Mouse (Mus musculus): ENCODE measurements around the gene Pdzd2. TPM values are rescaled to one million over a fixed set of nuclear protein-coding genes. Genes with fewer than 3 reads are reported as not detected.

The Pdzd2 gene
- polyA plus RNA-seq, 1 experiment, result 9.3 TPM

DNA sequence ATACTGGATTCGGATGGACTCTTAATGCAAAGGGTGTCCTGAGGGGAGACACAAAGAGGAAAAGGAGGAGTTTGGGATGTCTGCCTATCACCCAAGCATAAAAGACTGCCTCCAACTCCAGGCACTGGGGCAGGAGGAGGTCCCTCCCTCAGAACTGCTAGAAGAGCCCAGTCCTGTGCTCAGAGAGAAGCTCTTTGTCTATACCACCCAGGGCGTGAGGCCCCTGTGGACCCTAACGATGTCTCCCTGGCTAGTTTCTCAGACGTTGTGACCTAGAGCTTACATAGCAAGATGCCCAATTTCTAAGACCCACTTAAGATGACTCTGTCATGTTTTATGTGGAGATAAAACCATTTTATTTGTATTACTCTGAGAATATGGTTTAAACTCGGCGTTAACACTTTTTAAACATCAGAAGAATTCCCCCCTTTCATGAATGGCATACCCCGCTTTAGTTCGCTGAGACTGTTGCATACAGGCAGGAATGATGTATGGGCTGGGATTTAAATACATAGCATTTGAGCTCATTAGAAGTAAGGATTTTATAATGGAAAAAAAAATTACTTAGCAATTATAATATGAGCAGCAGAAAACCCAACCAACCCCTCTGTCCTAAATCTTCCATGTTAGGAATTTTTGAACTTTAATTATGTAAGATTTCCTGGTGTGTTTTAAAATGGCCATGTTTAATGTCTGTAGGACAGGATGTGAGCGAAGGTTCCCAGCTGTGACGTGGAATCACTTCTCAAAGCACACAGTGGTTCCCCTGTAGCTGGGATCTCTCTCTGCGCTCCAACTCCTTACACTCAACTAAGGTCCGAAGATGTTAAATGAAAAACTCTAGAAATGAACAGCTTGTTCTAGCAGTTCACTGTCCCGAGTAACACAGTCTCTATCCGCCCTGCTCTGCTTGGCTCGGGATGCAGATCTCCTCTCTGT lies 268.6 kb downstream of the Pdzd2 start:
- H3K27me3 ChIP-seq (ENCODE audit: control insufficient read depth, insufficient read depth, low read length), result no peaks in the 10 kb centered on the region
- H3K36me3 ChIP-seq (ENCODE audit: control insufficient read depth, insufficient read depth, low read length), result no peaks in the 10 kb centered on the region
- no peaks in the 10 kb centered on the region for H3K4me1 ChIP-seq (ENCODE audit: control insufficient read depth, insufficient read depth, low read length)
- no peak overlapping the region for H3K4me3 ChIP-seq (ENCODE audit: control insufficient read depth, low read depth, low read length)
- TF ChIP-seq CTCF (IDR thresholded peaks at IDR 0.05; ENCODE audit: control insufficient read depth, insufficient read depth, insufficient replicate concordance, low read depth, low read length) (no peak), POLR2A (IDR thresholded peaks at IDR 0.05; ENCODE audit: control insufficient read depth, low read depth, low read length) (no peak)
- H3K27ac ChIP-seq (ENCODE audit: control insufficient read depth, insufficient read depth, low read depth, low read length), result no peak overlapping the region

GRCm38 (mm10) chr15:12468625-12469024 lies 271.1 kb downstream of the Pdzd2 start:
- no peak for TF ChIP-seq CTCF (IDR thresholded peaks at IDR 0.05; ENCODE audit: control insufficient read depth, insufficient read depth, insufficient replicate concordance, low read depth, low read length)
- no peak for TF ChIP-seq POLR2A (IDR thresholded peaks at IDR 0.05; ENCODE audit: control insufficient read depth, low read depth, low read length)
- Histone ChIP-seq H3K4me3 (ENCODE audit: control insufficient read depth, low read depth, low read length) (no peak overlapping the region), H3K36me3 (ENCODE audit: control insufficient read depth, insufficient read depth, low read length) (no peaks in the 10 kb centered on the region), H3K27ac (ENCODE audit: control insufficient read depth, insufficient read depth, low read depth, low read length) (no peak overlapping the region), H3K4me1 (ENCODE audit: control insufficient read depth, insufficient read depth, low read length) (no peaks in the 10 kb centered on the region; the same call in 1 of the 2 replicates), H3K27me3 (ENCODE audit: control insufficient read depth, insufficient read depth, low read length) (no peaks in the 10 kb centered on the region)

DNA sequence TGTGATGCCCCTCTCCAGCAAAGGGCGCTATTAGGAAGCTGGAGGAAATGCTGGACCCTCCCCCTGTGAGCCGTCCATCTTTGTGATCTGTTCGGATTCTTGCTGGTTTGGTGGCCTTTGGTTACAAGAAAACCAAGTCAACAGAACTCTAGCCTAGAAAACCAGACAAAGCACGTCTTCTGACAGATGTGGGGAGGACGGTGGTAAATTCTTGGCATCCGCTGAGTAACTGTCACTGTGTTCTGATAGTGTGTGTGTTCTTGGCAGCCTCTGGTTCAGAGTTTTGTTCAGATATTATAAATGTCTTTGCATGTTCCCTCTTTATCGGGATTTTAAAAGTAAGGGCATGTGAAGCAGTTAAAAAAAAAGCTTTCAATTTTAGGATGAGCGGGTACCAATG lies 274.0 kb downstream of the Pdzd2 start:
- Histone ChIP-seq H3K36me3 (ENCODE audit: control insufficient read depth, insufficient read depth, low read length) (no peaks in the 10 kb centered on the region), H3K27me3 (ENCODE audit: control insufficient read depth, insufficient read depth, low read length) (no peaks in the 10 kb centered on the region), H3K4me3 (ENCODE audit: control insufficient read depth, low read depth, low read length) (no peak overlapping the region), H3K27ac (ENCODE audit: control insufficient read depth, insufficient read depth, low read depth, low read length) (no peak overlapping the region; the same call in 1 of the 2 replicates), H3K4me1 (ENCODE audit: control insufficient read depth, insufficient read depth, low read length) (no peaks in the 10 kb centered on the region; the same call in 1 of the 2 replicates)
- TF ChIP-seq CTCF (IDR thresholded peaks at IDR 0.05; ENCODE audit: control insufficient read depth, insufficient read depth, insufficient replicate concordance, low read depth, low read length), result no peak
- TF ChIP-seq POLR2A (IDR thresholded peaks at IDR 0.05; ENCODE audit: control insufficient read depth, low read depth, low read length), result no peak

- H3K36me3 ChIP-seq (ENCODE audit: control insufficient read depth, insufficient read depth, low read length), result no peaks in the 10 kb centered on the region
- no peak overlapping the region for H3K27ac ChIP-seq (ENCODE audit: control insufficient read depth, insufficient read depth, low read depth, low read length)
- H3K4me1 ChIP-seq (ENCODE audit: control insufficient read depth, insufficient read depth, low read length), result no peaks in the 10 kb centered on the region; the same call in 1 of the 2 replicates
- TF ChIP-seq POLR2A (IDR thresholded peaks at IDR 0.05; ENCODE audit: control insufficient read depth, low read depth, low read length) (no peak), CTCF (IDR thresholded peaks at IDR 0.05; ENCODE audit: control insufficient read depth, insufficient read depth, insufficient replicate concordance, low read depth, low read length) (no peak)
- H3K4me3 ChIP-seq (ENCODE audit: control insufficient read depth, low read depth, low read length), result no peak overlapping the region
- no peaks in the 10 kb centered on the region for H3K27me3 ChIP-seq (ENCODE audit: control insufficient read depth, insufficient read depth, low read length)
Measured at GRCm38 (mm10) chr15:12456808-12457207, 282.9 kb downstream of the Pdzd2 start.

- H3K27me3 ChIP-seq (ENCODE audit: control insufficient read depth, insufficient read depth, low read length), result no peaks in the 10 kb centered on the region
- no peaks in the 10 kb centered on the region; the same call in 1 of the 2 replicates for H3K4me1 ChIP-seq (ENCODE audit: control insufficient read depth, insufficient read depth, low read length)
- no peak overlapping the region for H3K27ac ChIP-seq (ENCODE audit: control insufficient read depth, insufficient read depth, low read depth, low read length)
- no peak overlapping the region for H3K4me3 ChIP-seq (ENCODE audit: control insufficient read depth, low read depth, low read length)
- TF ChIP-seq POLR2A (IDR thresholded peaks at IDR 0.05; ENCODE audit: control insufficient read depth, low read depth, low read length) (no peak), CTCF (IDR thresholded peaks at IDR 0.05; ENCODE audit: control insufficient read depth, insufficient read depth, insufficient replicate concordance, low read depth, low read length) (no peak)
- no peaks in the 10 kb centered on the region for H3K36me3 ChIP-seq (ENCODE audit: control insufficient read depth, insufficient read depth, low read length)
Measured at GRCm38 (mm10) chr15:12453343-12453742, 286.4 kb downstream of the Pdzd2 start.

DNA sequence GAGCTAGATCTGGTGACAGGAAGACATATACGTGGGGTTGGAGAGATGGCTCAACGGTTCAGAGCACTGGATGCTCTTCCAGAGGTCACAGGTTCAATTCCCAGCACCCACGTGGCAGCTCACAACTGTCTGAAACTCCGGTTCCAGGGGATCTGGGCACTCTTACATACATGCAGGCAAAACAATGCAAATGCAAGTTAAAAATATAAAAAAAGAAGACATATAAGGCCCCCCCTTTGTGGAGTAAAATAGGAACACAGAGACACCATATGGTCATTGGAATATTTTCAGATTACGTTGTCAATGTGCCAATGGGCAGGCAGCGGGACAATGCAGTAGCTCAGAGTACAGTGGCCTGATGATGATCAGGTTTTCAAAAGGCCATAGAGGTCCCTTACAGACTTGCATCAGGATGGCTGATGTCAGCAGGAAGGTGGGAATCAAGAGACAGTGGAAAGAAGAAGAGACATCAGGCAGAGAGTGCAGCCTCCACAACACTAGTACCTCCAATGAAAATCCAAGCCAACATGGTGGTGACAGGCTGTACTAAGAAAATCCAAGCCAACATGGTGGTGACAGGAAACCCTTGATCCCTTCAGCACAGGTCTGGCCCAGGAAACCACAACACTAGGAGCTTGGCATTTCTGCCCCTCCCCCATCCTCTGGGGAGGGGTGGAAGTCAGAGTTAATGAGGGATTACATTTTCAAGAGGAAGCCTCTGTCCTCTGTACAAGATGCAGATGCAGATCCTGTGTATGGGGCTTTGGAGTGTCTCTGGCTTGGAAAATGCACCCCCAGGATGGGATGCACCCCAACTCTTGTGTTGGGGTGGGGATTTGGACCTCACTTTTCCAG lies 287.4 kb downstream of the Pdzd2 start:
- TF ChIP-seq POLR2A (IDR thresholded peaks at IDR 0.05; ENCODE audit: control insufficient read depth, low read depth, low read length) (no peak), CTCF (IDR thresholded peaks at IDR 0.05; ENCODE audit: control insufficient read depth, insufficient read depth, insufficient replicate concordance, low read depth, low read length) (no peak)
- Histone ChIP-seq H3K27ac (ENCODE audit: control insufficient read depth, insufficient read depth, low read depth, low read length) (no peak overlapping the region), H3K4me3 (ENCODE audit: control insufficient read depth, low read depth, low read length) (no peak overlapping the region), H3K4me1 (ENCODE audit: control insufficient read depth, insufficient read depth, low read length) (no peaks in the 10 kb centered on the region), H3K27me3 (ENCODE audit: control insufficient read depth, insufficient read depth, low read length) (no peaks in the 10 kb centered on the region), H3K36me3 (ENCODE audit: control insufficient read depth, insufficient read depth, low read length) (no peaks in the 10 kb centered on the region)

GRCm38 (mm10) chr15:12451448-12451847 lies 288.3 kb downstream of the Pdzd2 start:
- Histone ChIP-seq H3K4me3 (ENCODE audit: control insufficient read depth, low read depth, low read length) (no peak overlapping the region), H3K27ac (ENCODE audit: control insufficient read depth, insufficient read depth, low read depth, low read length) (no peak overlapping the region), H3K4me1 (ENCODE audit: control insufficient read depth, insufficient read depth, low read length) (no peaks in the 10 kb centered on the region), H3K36me3 (ENCODE audit: control insufficient read depth, insufficient read depth, low read length) (no peaks in the 10 kb centered on the region), H3K27me3 (ENCODE audit: control insufficient read depth, insufficient read depth, low read length) (no peaks in the 10 kb centered on the region)
- no peak for TF ChIP-seq POLR2A (IDR thresholded peaks at IDR 0.05; ENCODE audit: control insufficient read depth, low read depth, low read length)
- TF ChIP-seq CTCF (IDR thresholded peaks at IDR 0.05; ENCODE audit: control insufficient read depth, insufficient read depth, insufficient replicate concordance, low read depth, low read length), result no peak

All from testis, adult 2 months (tissue).